Mouse (Mus musculus) large intestine, adult 2 months (tissue): Measurements from ENCODE around the gene Olfr323. TPM values are rescaled to one million over a fixed set of nuclear protein-coding genes. Genes with fewer than 3 reads are reported as not detected.

Experiments
- DNase-seq: peaks from one replicate; pipeline ENCODE4 v3.0.0-alpha.2; 2012; ENCODE audit warnings: low read depth, low spot score
- WGBS: fragments of 180-500 bp; shearing (Covaris S2); methylation state at CpG from one replicate; pipeline ENCODE4 v1.1.7; 2018; 5-methylcytosine and 5-hydroxymethylcytosine counted together
- polyA plus RNA-seq: library from polyadenylated mRNA; depleted of rRNA; stranded (reverse); fragments of >200 nt; gene quantifications from 2 replicates; pipeline ENCODE4 v1.2.3, GENCODE M21; 2012; rRNA removed

Gene Olfr323
- 0.43 TPM in 1 of 2 replicates, not detected in the other for polyA plus RNA-seq

GRCm38 (mm10) chr11:58630401-58630800, at the start of gene Olfr323:
Olfr323 (minus strand) TSS chr11:58630501.
- DNase-seq: no peak
- 49% methylated on average over 5 of the region's 5 CpGs for WGBS

- 36% methylated on average over 4 of the region's 4 CpGs for WGBS
These were observed 41.5 kb upstream of the Olfr323 start for GRCm38 (mm10) chr11:58671825-58672224.

GRCm38 (mm10) chr11:58669252-58669651, 39.0 kb upstream of the Olfr323 start:
- DNase-seq: no peak

More at GRCm38 (mm10) chr11:58671825-58672224, 41.5 kb upstream of the Olfr323 start:
- no peak for DNase-seq

GRCm38 (mm10) chr11:58658596-58658995, 28.3 kb upstream of the Olfr323 start, which contains the start of gene Olfr322:
Olfr322 (plus strand) TSS chr11:58658782.
- DNase-seq: no peak
- WGBS: 87% methylated on average over 4 of the region's 4 CpGs

- 79% methylated on average over 3 of the region's 3 CpGs for WGBS
These were observed 24.9 kb upstream of the Olfr323 start for GRCm38 (mm10) chr11:58655151-58655550.

GRCm38 (mm10) chr11:58643350-58643749, 13.0 kb upstream of the Olfr323 start:
- no peak for DNase-seq
- 27% methylated on average over 6 of the region's 6 CpGs for WGBS

More at GRCm38 (mm10) chr11:58655151-58655550, 24.9 kb upstream of the Olfr323 start:
- DNase-seq: no peak

- WGBS: 73% methylated on average over 13 of the region's 13 CpGs
These were observed 11.5 kb upstream of the Olfr323 start for GRCm38 (mm10) chr11:58641638-58642358.

GRCm38 (mm10) chr11:58641057-58641456, 10.8 kb upstream of the Olfr323 start:
- no peak for DNase-seq
- 55% methylated on average over 14 of the region's 14 CpGs for WGBS

More at GRCm38 (mm10) chr11:58641638-58642358, 11.5 kb upstream of the Olfr323 start:
- no peak for DNase-seq

- DNase-seq: no peak
- 2% methylated on average over 34 of the region's 34 CpGs for WGBS
These were observed 10.1 kb upstream of the Olfr323 start, which contains the start of gene Trim58 for GRCm38 (mm10) chr11:58640272-58640867. Trim58 (plus strand) TSS chr11:58640465.

GRCm38 (mm10) chr11:58638176-58638701, 7.9 kb upstream of the Olfr323 start:
- whole genome bisulfite sequencing: 23% methylated on average over 7 of the region's 7 CpGs
- DNase-seq: no peak

GRCm38 (mm10) chr11:58636376-58636977, 6.2 kb upstream of the Olfr323 start:
- WGBS: 24% methylated on average over 4 of the region's 4 CpGs
- DNase-seq: no peak

- DNase-seq: no peak
- 24% methylated on average over 4 of the region's 4 CpGs for WGBS
These were observed 4.6 kb upstream of the Olfr323 start for GRCm38 (mm10) chr11:58634878-58635277.

- 44% methylated on average over 4 of the region's 4 CpGs for WGBS
These were observed 4.2 kb downstream of the Olfr323 start for GRCm38 (mm10) chr11:58626146-58626545.

GRCm38 (mm10) chr11:58618793-58619192, 11.5 kb downstream of the Olfr323 start:
- WGBS: 34% methylated on average over 6 of the region's 6 CpGs
- DNase-seq: no peak

More at GRCm38 (mm10) chr11:58626146-58626545, 4.2 kb downstream of the Olfr323 start:
- no peak for DNase-seq

- DNase-seq: no peak
- 12% methylated on average over 3 of the region's 3 CpGs for WGBS
These were observed 11.9 kb downstream of the Olfr323 start for GRCm38 (mm10) chr11:58618369-58618768.

GRCm38 (mm10) chr11:58615975-58616374, 14.3 kb downstream of the Olfr323 start, which contains the start of gene 2210407C18Rik:
2210407C18Rik (minus strand) TSS chr11:58616075.
- 81% methylated on average over 4 of the region's 4 CpGs for WGBS
- DNase-seq: no peak

- DNase-seq: no peak
These were observed 15.8 kb downstream of the Olfr323 start for GRCm38 (mm10) chr11:58614526-58614925.

GRCm38 (mm10) chr11:58613359-58613758, 16.9 kb downstream of the Olfr323 start:
- peak; percentile 95 for DNase-seq
- WGBS: 17% methylated on average over 3 of the region's 3 CpGs

- no peak for DNase-seq
These were observed 23.3 kb downstream of the Olfr323 start for GRCm38 (mm10) chr11:58607030-58607429.

More at GRCm38 (mm10) chr11:58607030-58607429, 23.3 kb downstream of the Olfr323 start:
- 73% methylated on average over 6 of the region's 6 CpGs for WGBS
